Mouse (Mus musculus): Measurements from ENCODE around the gene Daxx.

Gene Daxx

DNA sequence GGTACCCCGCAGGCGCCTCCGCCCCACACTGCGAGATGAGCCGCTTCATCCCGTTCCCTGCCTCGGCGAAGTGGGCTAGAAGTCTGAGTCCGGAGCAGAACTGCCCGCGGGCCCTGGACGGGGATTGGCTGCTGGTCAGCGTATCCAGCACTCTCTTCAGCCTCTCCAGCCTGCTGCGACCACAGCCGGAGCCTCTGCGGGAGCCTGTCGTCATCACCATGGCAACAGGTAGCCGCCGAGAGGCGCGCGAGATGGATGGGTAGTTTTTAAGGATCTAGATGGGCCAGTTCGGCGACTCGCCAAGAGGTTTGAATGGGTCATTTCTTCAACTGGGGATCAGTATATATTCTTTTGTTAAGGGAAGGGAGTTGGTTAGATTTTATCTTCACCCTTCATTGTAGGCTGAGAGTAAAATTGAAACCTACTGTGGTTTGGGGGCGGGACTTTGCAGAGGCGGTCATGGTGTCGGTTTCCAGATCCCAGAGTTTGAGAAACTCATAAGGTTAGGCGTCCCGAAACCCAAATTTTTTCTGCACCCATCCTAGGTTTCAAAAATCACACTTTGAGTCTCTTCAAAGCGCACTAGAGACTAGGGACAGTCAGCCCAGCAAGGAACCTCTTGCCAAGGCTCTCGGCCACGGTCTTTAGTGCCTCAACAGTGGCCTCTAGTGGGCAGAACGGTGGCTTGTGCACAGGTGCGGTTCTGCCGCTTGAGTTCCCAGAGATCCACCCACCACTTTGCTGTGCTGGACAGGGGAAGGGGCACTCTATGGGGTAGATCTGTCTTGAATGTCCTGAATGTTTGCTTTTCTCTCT, 11.3 kb downstream of the Daxx start:
- no peak for DNase-seq (ENCODE audit: low read depth)

DNA sequence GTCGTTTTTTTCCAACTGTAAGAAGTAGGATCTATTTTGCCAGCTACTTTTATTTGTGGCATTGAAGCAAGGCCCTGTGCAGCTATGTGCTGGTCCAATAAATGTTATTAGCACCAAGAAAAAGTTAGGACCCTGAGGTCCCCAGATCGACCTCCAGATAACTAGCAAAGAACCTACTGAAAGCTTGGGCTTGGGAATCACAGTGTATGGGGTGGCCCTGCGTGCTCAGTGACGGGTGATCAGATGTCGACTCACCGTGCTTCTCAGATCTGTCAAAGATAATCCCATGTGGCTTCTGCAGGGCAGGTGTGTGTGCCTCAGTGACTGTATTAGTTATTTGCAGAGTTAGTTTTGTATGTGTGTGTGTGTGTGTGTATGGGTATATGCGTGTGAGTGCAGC, 12.1 kb downstream of the Daxx start:
- DNase-seq (ENCODE audit: low read depth) = no peak

DNA sequence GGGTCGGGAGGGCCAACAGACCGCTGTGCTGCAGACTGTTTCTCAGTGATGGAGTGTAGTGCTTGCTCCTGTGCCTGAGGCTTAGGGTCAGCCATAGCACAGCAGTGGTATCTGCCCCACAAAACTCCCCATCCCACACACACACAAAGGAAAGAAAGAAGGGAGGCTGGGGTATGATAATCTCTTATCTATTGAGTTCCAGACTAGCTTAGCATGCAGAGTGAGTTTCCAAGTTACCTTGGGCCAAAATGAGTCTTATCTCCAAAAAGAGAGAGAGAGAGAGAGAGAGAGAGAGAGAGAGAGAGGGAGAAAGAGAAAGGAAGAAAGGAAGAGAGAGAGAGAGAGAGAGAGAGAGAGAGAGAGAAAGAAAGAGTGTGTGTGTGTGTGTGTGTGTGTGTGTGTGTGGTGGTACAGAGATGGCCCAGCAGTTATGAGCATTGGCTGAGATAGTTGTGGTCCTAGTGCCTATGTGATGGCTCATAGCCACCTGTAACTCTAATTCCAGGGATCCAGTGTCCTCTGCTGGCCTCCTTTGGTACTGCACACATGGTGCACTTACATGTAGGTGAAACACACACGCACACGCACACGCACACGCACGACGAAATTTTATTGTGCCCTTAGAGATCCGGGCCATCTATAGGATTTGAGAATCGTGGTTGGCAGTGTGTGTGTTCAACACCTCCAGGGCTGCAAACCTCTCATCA, 15.5 kb downstream of the Daxx start:
- no peak for DNase-seq (ENCODE audit: low read depth)

DNA sequence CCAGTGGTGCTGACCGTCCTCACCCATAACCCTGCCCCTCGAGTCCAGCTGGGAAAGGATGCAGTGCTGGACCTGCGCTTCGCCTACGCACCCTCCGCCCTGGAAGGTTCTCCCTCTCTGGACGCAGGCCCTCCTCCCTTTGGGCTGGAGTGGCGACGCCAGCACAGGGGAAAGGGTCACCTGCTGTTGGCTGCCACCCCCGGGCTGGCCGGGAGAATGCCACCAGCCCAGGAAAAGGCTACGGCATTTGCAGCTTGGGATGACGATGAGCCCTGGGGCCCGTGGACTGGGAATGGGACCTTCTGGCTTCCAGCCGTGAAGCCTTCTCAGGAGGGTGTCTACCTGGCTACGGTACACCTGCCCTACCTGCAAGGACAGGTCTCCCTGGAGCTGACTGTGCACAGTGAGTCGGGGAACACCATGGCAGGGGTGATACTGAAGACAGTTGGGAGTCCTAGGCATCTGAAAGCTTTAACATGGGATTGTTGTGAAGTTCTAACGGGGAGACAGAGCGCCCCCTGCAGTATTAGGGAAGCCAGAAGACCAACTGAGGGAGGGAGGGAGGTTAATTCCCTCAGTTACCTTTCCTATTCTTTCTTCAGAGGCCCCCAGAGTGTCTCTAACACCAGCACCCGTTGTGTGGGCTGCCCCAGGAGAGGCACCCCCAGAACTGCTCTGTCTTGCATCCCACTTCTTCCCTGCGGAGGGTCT, 16.3 kb downstream of the Daxx start:
- DNase-seq (ENCODE audit: low read depth) = no peak

DNA sequence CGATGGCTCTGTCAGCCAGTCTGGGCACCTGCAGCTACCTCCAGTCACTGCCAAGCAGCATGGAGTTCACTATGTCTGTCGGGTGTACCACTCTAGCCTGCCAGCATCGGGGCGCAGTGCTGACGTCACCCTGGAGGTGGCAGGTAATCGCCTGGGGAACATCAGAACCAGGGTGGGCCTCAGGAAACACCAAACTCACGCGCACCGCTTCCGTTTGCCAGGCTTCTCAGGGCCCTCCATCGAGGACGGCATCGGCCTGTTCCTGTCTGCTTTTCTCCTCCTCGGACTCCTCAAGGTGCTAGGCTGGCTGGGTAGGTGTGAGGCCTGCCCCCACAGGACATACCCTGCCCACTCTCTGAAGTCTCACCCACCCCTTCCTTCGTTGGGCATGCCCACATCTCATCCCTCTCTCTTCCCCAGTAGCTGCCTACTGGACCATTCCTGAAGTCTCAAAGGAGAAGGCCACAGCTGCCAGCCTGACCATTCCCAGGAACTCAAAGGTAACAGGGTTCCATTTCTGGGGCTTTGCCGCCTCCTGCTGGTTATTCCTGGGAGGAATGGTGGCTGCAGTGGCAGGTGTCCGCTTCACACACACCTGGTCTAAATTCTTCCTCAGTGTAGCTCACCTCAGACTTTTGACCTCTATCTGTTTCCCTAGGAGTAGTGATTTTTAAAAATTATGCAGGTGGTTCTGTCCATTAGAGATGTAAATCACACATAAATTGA, 17.2 kb downstream of the Daxx start:
- no peak for DNase-seq (ENCODE audit: low read depth)

- DNase-seq (ENCODE audit: low read depth) = no peak
Measured at GRCm38 (mm10) chr17:33928251-33928947, 19.2 kb downstream of the Daxx start.

DNA sequence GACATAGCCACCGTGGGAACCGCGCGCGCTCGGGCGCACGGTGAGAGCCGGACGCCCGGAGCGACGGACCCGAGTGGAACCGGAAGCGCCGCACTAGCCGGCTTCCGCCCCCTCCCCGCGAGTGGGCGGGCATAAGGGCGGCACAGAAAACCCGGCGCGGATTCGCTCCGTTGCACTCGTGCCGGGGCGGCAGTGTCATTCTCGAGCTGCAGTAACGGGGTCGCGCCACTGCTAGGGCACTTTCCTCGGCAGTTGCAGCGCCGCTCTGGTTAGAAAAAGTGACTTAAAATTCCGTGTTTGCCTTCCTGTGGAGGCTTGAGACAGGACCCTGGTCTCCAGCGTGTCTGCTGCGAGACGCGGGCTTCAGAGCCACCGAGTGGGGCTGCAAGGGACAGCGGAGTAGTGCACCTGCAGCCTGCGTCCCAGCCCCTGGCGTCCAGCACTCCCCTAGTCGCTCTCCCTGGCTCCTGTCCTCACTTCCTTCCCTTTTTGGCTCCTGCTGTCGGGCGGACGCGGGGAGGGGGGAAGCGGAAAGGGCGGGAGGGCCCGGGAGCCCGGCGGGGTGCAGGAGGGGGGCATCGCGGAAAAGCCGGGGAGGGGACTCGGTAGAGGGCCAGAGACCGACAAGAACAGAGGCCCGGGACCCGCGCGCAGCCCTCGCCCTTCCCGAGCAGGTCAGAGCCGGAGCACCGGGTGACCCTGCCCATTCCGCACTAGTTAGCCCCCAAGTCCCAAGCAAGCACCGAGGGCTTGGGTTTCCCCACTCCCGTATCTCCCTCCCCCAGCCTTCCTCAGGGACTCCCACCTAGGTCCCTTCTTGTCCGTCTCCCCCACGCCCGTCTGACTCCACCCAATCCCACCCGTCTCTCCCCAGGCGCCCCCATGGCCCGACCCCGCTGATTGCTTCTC, 20.4 kb downstream of the Daxx start, which contains the start of gene Rgl2:
TSS of gene Rgl2 (plus strand) at position 173 of the 909 bp plus-strand sequence.
- DNase-seq (ENCODE audit: low read depth) = peak; percentile 89

DNA sequence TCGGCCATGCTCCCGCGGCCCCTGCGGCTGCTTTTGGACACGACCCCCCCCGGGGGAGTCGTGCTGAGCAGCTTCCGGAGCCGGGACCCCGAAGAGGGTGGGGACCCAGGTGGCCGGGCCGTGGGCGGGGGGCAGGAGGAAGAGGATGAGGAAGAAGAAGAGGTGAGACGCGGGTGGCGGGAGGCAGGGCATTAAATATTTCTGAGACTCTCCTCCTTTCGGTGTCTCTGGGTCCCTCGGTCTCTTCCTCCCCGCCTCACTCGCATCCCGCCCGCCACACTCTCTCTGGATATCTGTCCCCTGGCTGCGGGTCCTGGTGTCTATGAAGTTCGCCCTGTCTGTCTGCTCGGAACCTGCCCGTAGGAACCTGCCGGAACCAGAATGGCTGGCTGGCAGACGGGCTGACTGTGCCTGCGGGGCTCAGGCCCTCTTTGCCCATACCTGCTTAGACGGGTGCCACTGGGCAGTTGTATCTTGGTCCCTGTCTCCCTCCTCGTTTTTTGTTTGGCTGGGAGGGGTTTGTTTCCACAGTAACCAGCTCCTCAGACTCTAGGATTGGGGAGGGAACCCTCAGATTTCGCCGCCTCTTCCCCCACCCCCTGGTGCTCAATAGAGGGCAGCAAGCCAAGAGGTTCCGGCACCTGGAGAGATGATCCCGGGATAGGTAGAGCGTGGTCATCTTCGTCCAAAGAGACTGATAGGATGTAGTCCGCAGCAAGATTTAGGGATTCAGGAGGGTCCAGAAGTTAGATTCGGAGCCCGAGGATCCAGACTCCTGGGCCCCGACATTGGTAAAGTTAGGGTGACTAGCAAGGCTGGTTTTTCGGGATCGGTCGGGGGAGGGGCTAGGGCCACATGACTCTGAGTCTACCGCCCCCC, 21.3 kb downstream of the Daxx start:
- DNase-seq (ENCODE audit: low read depth) = no peak

- no peak for DNase-seq (ENCODE audit: low read depth)
Measured at GRCm38 (mm10) chr17:33931159-33931866, 22.1 kb downstream of the Daxx start.

DNA sequence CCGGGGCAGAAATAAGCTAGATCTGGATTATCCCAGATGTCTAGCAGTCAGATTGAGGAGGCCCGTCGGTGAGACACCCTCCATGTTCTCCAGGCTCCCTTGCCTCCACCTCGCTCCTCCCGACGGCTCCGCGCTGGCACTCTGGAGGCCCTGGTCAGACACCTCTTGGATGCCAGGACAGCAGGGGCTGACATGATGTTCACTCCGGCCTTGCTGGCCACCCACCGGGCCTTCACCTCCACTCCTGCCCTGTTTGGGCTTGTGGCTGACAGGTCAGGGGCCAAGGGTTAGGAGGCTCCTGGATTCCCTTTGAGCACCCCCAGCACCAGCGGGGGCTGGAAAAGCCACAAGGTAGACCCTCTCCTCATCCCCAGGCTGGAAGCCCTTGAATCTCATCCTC, 22.7 kb downstream of the Daxx start:
- DNase-seq (ENCODE audit: low read depth) = no peak

DNA sequence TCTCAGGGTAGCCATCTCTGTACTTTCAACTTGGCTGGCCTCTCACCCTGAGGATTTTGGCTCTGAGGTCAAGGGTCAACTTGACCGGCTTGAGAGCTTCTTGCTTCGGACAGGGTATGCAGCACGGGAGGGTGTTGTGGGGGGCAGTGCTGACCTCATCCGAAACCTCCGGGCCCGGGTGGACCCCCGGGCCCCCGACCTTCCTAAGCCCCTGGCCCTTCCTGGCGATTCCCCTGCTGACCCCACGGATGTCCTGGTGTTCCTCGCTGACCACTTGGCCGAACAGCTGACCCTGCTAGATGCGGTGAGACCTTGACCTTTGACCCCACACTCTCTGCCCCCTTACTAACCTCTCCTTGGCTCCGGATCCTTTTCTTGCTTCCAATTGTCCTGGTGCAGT, 23.2 kb downstream of the Daxx start:
- no peak for DNase-seq (ENCODE audit: low read depth)

- DNase-seq (ENCODE audit: low read depth) = no peak
Measured at GRCm38 (mm10) chr17:33932970-33933369, 23.8 kb downstream of the Daxx start.

DNA sequence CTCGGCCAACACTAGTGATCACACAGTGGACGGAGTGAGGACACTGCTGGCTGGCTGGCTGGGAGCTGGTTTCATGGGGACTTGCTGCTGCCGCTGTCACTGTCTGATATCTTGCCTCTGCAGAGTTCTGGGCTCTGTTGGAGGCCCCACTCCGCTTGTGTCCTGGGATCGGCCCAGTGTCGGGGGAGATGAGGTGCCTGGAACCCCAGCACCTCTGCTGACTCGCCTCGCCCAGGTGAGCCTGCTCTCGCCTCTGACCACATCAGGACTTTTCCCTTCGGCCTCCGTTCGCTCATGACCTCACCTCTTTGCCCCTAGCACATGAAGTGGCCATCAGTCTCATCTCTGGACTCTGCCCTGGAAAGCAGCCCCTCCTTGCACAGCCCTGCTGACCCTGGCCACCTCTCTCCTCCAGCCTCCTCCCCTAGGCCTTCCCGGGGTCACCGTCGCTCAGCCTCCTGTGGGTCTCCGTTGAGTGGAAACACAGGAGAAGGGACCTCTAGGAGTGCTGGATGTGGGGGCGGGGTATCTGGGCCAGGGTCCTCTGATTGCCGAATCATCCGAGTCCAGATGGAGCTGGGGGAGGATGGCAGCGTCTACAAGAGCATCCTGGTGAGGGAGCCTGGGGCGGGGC, 26.3 kb downstream of the Daxx start:
- no peak for DNase-seq (ENCODE audit: low read depth)

- no peak for DNase-seq (ENCODE audit: low read depth)
Measured at GRCm38 (mm10) chr17:33936993-33937392, 27.8 kb downstream of the Daxx start.

- no peak for DNase-seq (ENCODE audit: low read depth)
Measured at GRCm38 (mm10) chr17:33938783-33939182, 29.6 kb downstream of the Daxx start.

DNA sequence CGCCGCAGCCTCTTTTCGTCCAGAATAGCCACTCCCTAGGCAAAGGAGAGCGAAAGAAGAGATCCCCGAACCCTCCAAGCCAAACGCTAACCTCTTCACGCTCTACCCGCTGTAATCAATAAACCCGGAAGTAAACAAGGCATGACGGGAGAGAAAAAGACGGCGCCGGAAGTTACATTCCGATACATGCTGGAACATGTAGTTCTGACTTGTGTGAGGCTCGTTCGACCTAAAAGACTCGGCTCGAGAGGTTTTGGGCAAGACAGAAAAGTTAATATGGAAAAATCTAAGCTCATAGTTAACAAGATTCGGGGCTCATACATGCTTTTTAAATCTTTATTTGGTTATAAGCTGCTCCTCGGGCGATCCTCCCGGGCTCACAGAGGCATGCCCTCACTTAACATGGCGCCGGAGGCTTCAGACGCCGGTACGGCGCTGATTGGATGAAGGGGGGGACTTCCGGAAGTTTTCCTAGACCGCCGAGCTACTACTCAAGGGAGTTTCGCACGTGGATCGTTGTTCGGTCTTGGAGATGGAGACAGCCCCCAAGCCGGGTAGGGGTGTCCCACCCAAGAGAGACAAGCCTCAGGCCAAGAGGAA, 31.1 kb downstream of the Daxx start, which contains the start of the genes Pfdn6 and Wdr46:
TSS of gene Pfdn6 (minus strand) at position 138 of the 600 bp plus-strand sequence.
TSS of gene Wdr46 (plus strand) at position 455 of the 600 bp plus-strand sequence.
- DNase-seq (ENCODE audit: low read depth) = no peak

DNA sequence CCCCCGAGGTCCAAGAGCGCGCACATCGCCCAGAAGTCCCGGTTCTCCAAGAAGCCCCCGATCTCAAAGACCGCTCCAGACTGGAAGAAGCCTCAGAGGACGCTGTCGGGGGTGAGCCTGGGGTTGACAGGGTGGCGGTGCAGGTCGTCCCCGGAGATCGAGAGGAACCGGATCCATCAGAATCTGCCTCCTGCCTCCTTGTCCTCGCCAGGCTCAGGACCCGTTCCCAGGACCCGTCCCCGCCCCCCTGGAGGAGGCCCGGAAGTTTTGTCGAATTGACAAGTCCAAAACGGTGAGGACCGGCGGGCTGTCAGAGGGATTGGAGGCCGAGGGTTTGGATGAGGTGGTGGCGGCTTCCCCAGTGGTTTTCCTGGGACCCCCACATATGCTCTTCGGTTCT, 31.8 kb downstream of the Daxx start:
- no peak for DNase-seq (ENCODE audit: low read depth)

DNA sequence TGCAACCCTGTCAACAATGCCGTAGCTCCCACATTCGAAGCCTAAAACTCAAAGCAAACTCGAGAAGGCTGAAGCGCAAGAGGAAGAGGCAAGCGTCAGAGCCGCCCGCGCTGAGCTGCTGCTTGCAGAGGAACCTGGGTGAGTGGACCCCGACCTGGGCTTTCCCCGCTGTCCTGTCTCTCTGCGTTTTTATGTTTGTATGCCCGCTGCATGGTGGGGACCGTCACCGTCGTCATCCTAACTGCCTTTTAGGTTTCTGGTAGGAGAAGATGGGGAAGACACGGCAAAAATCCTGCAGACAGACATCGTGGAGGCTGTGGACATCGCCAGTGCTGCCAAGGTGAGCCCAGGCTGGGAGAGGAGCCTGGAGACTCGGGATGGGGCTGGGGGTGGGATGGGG, 32.2 kb downstream of the Daxx start:
- no peak for DNase-seq (ENCODE audit: low read depth)
